Mouse (Mus musculus): Measurements from ENCODE around the gene Esyt2.

Esyt2 gene

DNA sequence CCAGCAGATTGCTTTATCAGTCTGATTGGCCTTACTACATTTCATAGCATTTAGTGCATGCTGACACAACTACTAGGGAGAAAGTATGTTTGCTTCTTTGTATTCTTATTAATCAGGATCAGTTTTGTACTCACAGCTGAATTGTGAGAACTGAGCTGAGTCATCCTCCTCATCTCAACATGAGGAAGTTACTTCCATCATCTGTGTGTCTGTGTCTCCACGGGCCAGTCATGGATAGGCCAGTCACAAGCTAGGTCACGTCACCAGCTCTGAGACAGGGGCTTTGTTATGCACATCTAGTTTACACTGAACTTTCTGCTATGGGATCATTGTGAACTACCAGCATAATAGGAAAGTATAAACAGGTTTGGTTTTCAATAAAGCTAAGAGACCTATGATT is 152.7 kb downstream of the Esyt2 start:
- no peak for TF ChIP-seq GATA4 (IDR thresholded peaks at IDR 0.05; ENCODE audit: insufficient replicate concordance, low read length)

- TF ChIP-seq GATA4 (IDR thresholded peaks at IDR 0.05; ENCODE audit: insufficient replicate concordance, low read length) = no peak
These were observed 154.2 kb downstream of the Esyt2 start for GRCm38 (mm10) chr12:116435232-116435631.

DNA sequence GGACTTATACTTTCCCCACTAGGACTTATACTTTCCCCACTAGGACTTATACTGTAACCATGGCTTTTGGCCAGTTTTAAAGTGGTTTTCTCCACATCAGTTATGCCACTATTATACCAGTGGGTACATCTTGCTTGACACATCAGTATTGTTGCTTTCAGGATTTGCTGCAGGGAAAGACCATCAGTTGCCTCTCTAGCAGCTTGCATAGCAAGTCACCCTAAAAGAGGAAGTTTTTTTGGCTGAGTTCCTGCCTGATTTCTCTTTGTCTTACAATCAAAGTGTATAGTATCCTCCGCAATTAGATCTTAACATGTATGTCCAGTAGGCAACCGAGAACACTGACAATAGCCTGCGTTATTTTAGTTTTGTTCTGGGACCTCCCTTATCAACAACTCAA is 155.1 kb downstream of the Esyt2 start:
- no peak for TF ChIP-seq GATA4 (IDR thresholded peaks at IDR 0.05; ENCODE audit: insufficient replicate concordance, low read length)

GRCm38 (mm10) chr12:116438591-116438990 is 157.6 kb downstream of the Esyt2 start:
- no peak for TF ChIP-seq GATA4 (IDR thresholded peaks at IDR 0.05; ENCODE audit: insufficient replicate concordance, low read length)
